Mouse (Mus musculus) myocyte (in vitro differentiated cells): ENCODE data around the gene Gm49403. TPM values are rescaled to one million over a fixed set of nuclear protein-coding genes. Genes with fewer than 3 reads are reported as not detected.

Source experiments
- polyA plus RNA-seq: library from polyadenylated mRNA; unstranded; fragments of >200 nt; fragmentation: generic; extraction: Trizol; gene quantifications from one replicate; pipeline ENCODE4 v1.2.1, GENCODE M21; 2012; ENCODE audit warnings: missing spikeins

Gene Gm49403
- polyA plus RNA-seq, 1 experiment, result not detected

Other genes with a start within 250 kb of the Gm49403 start
- not detected for gene Chrm1, start 220.1 kb upstream of the Gm49403 start, polyA plus RNA-seq
- 806 TPM for gene Slc3a2, start 160.6 kb upstream of the Gm49403 start, polyA plus RNA-seq
- gene Wdr74, start 148.1 kb upstream of the Gm49403 start, polyA plus RNA-seq, result 109 TPM
- 0.94 TPM for gene 1700092M07Rik, start 143.2 kb upstream of the Gm49403 start, polyA plus RNA-seq
- gene Stx5a, start 142.5 kb upstream of the Gm49403 start, polyA plus RNA-seq, result 49.5 TPM
- gene Nxf1, start 126.9 kb upstream of the Gm49403 start, polyA plus RNA-seq, result 64.3 TPM
- gene Tmem223, start 112.9 kb upstream of the Gm49403 start, polyA plus RNA-seq, result 59.4 TPM
- gene Tmem179b, start 109.5 kb upstream of the Gm49403 start, polyA plus RNA-seq, result 31.6 TPM
- 19.6 TPM for gene Taf6l, start 97.5 kb upstream of the Gm49403 start, polyA plus RNA-seq
- 152 TPM for gene Polr2g, start 85.4 kb upstream of the Gm49403 start, polyA plus RNA-seq
- gene Zbtb3, start 81.4 kb upstream of the Gm49403 start, polyA plus RNA-seq, result 2.4 TPM
- 18.7 TPM for gene Ttc9c, start 64.6 kb upstream of the Gm49403 start, polyA plus RNA-seq
- gene Hnrnpul2, start 63.9 kb upstream of the Gm49403 start, polyA plus RNA-seq, result 42.1 TPM
- 1.00 TPM for gene AC129217.1, start 54.2 kb upstream of the Gm49403 start, polyA plus RNA-seq
- 5.7 TPM for gene Bscl2, start 46.5 kb upstream of the Gm49403 start, polyA plus RNA-seq
- 0.25 TPM for gene Gng3, start 44.7 kb upstream of the Gm49403 start, polyA plus RNA-seq
- gene Lrrn4cl, start 33.2 kb upstream of the Gm49403 start, polyA plus RNA-seq, result 0.25 TPM
- 236 TPM for gene Ubxn1, start 12.4 kb upstream of the Gm49403 start, polyA plus RNA-seq
- gene Uqcc3, start 3.0 kb upstream of the Gm49403 start, polyA plus RNA-seq, result 37.0 TPM
- 3.3 TPM for gene Lbhd1, start 198 bp upstream of the Gm49403 start, polyA plus RNA-seq
- gene 1810009A15Rik, start 4.9 kb downstream of the Gm49403 start, polyA plus RNA-seq, result 73.1 TPM
- 0.44 TPM for gene Gm49416, start 5.0 kb downstream of the Gm49403 start, polyA plus RNA-seq
- 23.2 TPM for gene Ints5, start 9.1 kb downstream of the Gm49403 start, polyA plus RNA-seq
- gene Ganab, start 14.1 kb downstream of the Gm49403 start, polyA plus RNA-seq, result 109 TPM
- 66.3 TPM for gene B3gat3, start 36.4 kb downstream of the Gm49403 start, polyA plus RNA-seq
- 6.0 TPM for gene Rom1, start 45.4 kb downstream of the Gm49403 start, polyA plus RNA-seq
- 14.7 TPM for gene Eml3, start 45.6 kb downstream of the Gm49403 start, polyA plus RNA-seq
- 81.5 TPM for gene Mta2, start 57.9 kb downstream of the Gm49403 start, polyA plus RNA-seq
- 24.9 TPM for gene Tut1, start 69.9 kb downstream of the Gm49403 start, polyA plus RNA-seq
- gene Eef1g, start 83.1 kb downstream of the Gm49403 start, polyA plus RNA-seq, result 896 TPM
- 93.3 TPM for gene Ahnak, start 105.4 kb downstream of the Gm49403 start, polyA plus RNA-seq
- gene Scgb1a1, start 204.0 kb downstream of the Gm49403 start, polyA plus RNA-seq, result not detected